Mouse (Mus musculus) lung, postnatal 0 days (tissue): ENCODE measurements around the gene Pdlim4.

Experiments
- CTCF ChIP-seq: IDR thresholded peaks from 2 replicates; pipeline ENCODE4 v1.5.1; 2016; ENCODE audit warnings: antibody characterized with exemption, mild to moderate bottlenecking
- EP300 ChIP-seq: IDR thresholded peaks from 2 replicates; pipeline ENCODE4 v1.6.1; 2016; ENCODE audit warnings: antibody characterized with exemption, mild to moderate bottlenecking, control low read depth

- TF ChIP-seq CTCF (no peak), EP300 (no peak)
Measured at GRCm38 (mm10) chr11:54012961-54013360, 55.9 kb downstream of the Pdlim4 start.
